Mouse (Mus musculus) liver, postnatal 0 days (tissue): ENCODE data around the gene Grhl3.

Experiments used
- CTCF ChIP-seq: sonication (generic); IDR thresholded peaks from 2 replicates; pipeline ENCODE4 v1.5.1; 2016; ENCODE audit warnings: antibody characterized with exemption, low read depth
- EP300 ChIP-seq: IDR thresholded peaks from 2 replicates; pipeline ENCODE4 v1.6.1; 2016; ENCODE audit warnings: antibody characterized with exemption, low read depth, mild to moderate bottlenecking

DNA sequence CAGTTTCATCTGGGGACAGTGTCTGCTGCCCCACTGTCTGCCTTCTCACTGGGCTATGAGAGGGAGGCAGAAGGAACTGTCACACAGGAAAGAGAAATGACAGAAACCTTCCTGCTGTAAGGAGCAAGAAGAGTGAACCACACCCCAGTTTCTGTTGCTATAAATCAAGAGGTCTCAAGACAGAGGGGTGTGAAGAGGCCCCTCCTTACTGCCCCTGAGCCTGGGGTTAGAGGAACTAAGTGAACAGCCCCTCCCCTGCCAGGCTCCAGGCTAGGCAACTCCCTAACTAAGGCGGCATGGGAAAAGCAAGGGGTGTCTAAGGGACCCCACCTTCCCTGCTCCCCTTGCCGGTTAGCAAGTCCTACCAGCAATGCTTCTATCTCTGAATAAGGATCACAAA lies 9.6 kb downstream of the Grhl3 start:
- TF ChIP-seq CTCF (no peak), EP300 (no peak)
